Mouse (Mus musculus): Measurements from ENCODE around the gene Vnn1. TPM values are rescaled to one million over a fixed set of nuclear protein-coding genes. Genes with fewer than 3 reads are reported as not detected.

The Vnn1 gene
- not detected in 4 replicates for total RNA-seq (2023; ENCODE audit: inconsistent age)

DNA sequence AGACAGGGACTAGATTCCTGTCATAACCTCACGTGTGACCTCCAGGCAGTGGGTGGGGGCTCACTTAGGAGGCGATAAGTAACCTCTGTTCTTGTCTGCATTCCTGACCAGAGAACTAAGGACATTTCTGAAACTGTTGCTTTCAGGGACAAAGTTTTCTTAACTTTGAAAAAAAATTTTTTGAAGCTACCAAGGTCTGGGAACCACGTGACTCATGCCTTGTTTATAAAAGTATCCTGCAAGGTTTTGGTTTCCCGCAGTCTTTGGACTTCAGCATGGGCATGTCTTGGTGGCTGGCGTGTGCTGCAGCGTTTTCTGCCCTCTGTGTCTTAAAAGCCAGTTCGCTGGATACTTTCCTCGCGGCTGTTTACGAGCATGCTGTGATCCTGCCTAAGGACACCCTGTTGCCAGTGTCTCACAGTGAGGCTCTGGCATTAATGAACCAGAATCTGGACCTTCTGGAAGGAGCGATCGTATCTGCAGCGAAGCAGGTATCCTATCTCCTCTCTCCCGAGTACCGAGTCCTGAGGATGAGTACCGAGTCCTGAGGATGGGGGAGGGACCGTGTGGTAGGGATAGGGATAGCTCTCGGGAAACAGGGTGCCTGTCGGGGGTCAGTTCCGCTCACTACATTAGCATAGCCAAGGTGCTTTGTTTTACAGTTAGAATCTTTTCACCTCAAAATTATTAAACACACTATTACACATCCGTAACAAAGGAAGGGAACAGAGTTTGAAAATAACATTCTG lies at the start of gene Vnn1:
TSS of gene Vnn1 (plus strand) at position 88 of the 749 bp plus-strand sequence.

GRCm38 (mm10) chr10:23851228-23851912 lies 43.1 kb upstream of the Vnn1 start, which contains the start of gene Vnn3:
Gene Vnn3 (plus strand): TSS chr10:23851462.

GRCm38 (mm10) chr10:23920056-23920455 lies 25.6 kb downstream of the Vnn1 start, which contains the start of gene Taar1:
Gene Taar1 (plus strand): TSS chr10:23920356.

DNA sequence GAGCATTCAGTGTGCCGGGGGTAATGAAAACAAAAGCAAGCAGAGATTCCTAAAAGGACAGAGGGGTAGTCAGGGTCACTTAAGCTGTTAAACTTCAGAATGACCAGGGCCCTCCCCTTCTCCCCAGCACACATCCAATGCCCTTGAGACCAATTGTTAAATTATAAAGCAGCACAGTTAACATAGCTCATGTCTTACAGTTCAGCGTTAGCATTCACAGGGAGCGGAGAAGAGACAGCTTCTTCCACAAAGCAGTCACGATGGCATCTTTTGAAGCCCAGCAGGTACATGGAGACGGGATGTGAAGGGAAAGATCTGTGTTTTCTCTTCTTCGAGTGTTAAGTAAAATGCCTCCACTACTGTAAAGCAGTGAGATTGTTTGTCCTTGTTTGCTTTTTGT lies 43.8 kb downstream of the Vnn1 start, which contains the start of gene Taar2:
TSS of gene Taar2 (plus strand) at position 261 of the 400 bp plus-strand sequence.

GRCm38 (mm10) chr10:23949508-23950005 lies 55.1 kb downstream of the Vnn1 start, which contains the start of gene Taar3:
Gene Taar3 (plus strand): TSS chr10:23949558.

Other genes starting within 250 kb of the Vnn1 start
- gene Rps12, start 107.4 kb upstream of the Vnn1 start, total RNA-seq (2023; ENCODE audit: inconsistent age) = 794 to 1,463 TPM (median 1,064 TPM) in 4 replicates
- gene Slc18b1, start 97.7 kb upstream of the Vnn1 start, total RNA-seq (2023; ENCODE audit: inconsistent age) = 0.16 to 0.45 TPM in 2 of 4 replicates, not detected in the others
- gene Vnn3, start 43.2 kb upstream of the Vnn1 start, total RNA-seq (2023; ENCODE audit: inconsistent age) = not detected in 4 replicates
- gene Taar1, start 25.7 kb downstream of the Vnn1 start, total RNA-seq (2023; ENCODE audit: inconsistent age) = not detected in 4 replicates
- not detected in 4 replicates for gene Taar2, start 43.9 kb downstream of the Vnn1 start, total RNA-seq (2023; ENCODE audit: inconsistent age)
- gene Taar3, start 54.9 kb downstream of the Vnn1 start, total RNA-seq (2023; ENCODE audit: inconsistent age) = not detected in 4 replicates
- gene Taar4, start 65.8 kb downstream of the Vnn1 start, total RNA-seq (2023; ENCODE audit: inconsistent age) = not detected in 4 replicates
- not detected in 4 replicates for gene Taar5, start 76.0 kb downstream of the Vnn1 start, total RNA-seq (2023; ENCODE audit: inconsistent age)
- not detected in 4 replicates for gene Taar6, start 91.0 kb downstream of the Vnn1 start, total RNA-seq (2023; ENCODE audit: inconsistent age)
- gene Taar7a, start 98.8 kb downstream of the Vnn1 start, total RNA-seq (2023; ENCODE audit: inconsistent age) = not detected in 4 replicates
- not detected in 4 replicates for gene Taar7b, start 105.3 kb downstream of the Vnn1 start, total RNA-seq (2023; ENCODE audit: inconsistent age)
- not detected in 4 replicates for gene Taar7d, start 132.5 kb downstream of the Vnn1 start, total RNA-seq (2023; ENCODE audit: inconsistent age)
- gene Taar7e, start 142.9 kb downstream of the Vnn1 start, total RNA-seq (2023; ENCODE audit: inconsistent age) = not detected in 4 replicates
- gene Taar7f, start 154.8 kb downstream of the Vnn1 start, total RNA-seq (2023; ENCODE audit: inconsistent age) = not detected in 4 replicates
- not detected in 4 replicates for gene Taar8a, start 181.8 kb downstream of the Vnn1 start, total RNA-seq (2023; ENCODE audit: inconsistent age)
- gene Taar8b, start 197.6 kb downstream of the Vnn1 start, total RNA-seq (2023; ENCODE audit: inconsistent age) = not detected in 4 replicates
- not detected in 4 replicates for gene Taar8c, start 207.2 kb downstream of the Vnn1 start, total RNA-seq (2023; ENCODE audit: inconsistent age)
- gene Taar9, start 214.8 kb downstream of the Vnn1 start, total RNA-seq (2023; ENCODE audit: inconsistent age) = not detected in 4 replicates

Measured in B cell, adult (primary cell).